13 mouse cellular contexts compared by ENCODE assay signal in the genomic region with DNA sequence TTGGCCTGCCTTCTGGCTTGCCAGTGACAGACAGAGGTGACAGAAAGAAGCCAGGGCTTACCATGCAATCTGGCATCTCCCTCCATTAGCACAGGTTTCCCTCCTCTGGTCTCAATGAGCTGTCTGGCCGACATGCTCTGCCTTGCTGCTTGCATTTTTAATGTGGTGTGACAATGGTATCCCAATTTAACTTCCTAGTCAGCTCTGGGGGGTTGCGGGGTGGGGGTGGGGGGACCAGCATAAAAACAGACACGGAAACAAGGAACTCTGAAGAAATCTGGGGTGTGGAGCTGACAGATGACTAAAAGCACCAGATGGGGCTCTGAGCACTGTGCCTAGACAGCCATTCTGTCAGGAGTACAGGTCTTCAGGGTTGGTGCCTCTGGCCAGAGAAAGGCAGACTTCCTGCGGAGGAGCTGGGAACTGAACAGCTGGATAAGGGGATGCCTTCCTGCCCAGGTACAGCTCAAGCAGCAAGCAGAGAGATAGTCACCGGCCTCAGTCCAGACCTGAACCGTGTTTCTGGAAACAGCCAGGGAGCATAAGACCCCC. TPM values are rescaled to one million over a fixed set of nuclear protein-coding genes. Genes with fewer than 3 reads are reported as not detected.
DNase-seq lines count a peak whose midpoint lies in the region; ATAC-seq lines count a peak whose summit lies in the region.
"Had no signal": no experiment of that assay in that cellular context is flagged by ENCODE, and none has a peak within 500 bp of the region (broad histone marks: within the 10 kb centered on the region; RNA-seq: fewer than 3 reads in every experiment).

No protein-coding gene starts in this region.

- no peak overlapping the region for H3K4me2 ChIP-seq in heart, embryonic 15.5 days
- H3K4me2 ChIP-seq in neural tube, embryonic 12.5 days (replicated peaks), result peak overlapping the region; percentile 14; the same call in 1 of the 2 replicates
- H3K4me2 ChIP-seq in forebrain, embryonic 13.5 days, result no peak overlapping the region
- no peak overlapping the region for H3K4me2 ChIP-seq in neural tube, embryonic 13.5 days
- H3K4me2 ChIP-seq: embryonic facial prominence, embryonic 15.5 days; limb, embryonic 12.5 days had no signal

- DNase-seq in heart, adult 11 months, result no peak
- no peak for DNase-seq in neural tube, embryonic 10.5 days (ENCODE audit: extremely low spot score, low spot score)
- no peak for DNase-seq in kidney, adult 11 months
- no peak for DNase-seq in cerebellum, postnatal 10 days
- DNase-seq: kidney, postnatal 10 days; liver, postnatal 0 days; thymus, adult 18-20 months had no signal

- H3K27ac ChIP-seq in heart, embryonic 15.5 days, result peak overlapping the region; percentile 70
- peak overlapping the region; percentile 33 for H3K27ac ChIP-seq in neural tube, embryonic 12.5 days
- H3K27ac ChIP-seq in forebrain, embryonic 13.5 days, result peak overlapping the region; percentile 73
- H3K27ac ChIP-seq in neural tube, embryonic 13.5 days (replicated peaks), result peak overlapping the region; percentile 65
- H3K27ac ChIP-seq: embryonic facial prominence, embryonic 15.5 days; limb, embryonic 12.5 days had no signal

- no peak for ATAC-seq in heart, embryonic 15.5 days (replicated peaks; ENCODE audit: insufficient number of reproducible peaks, insufficient read depth, low FRiP score, low read depth)
- ATAC-seq in neural tube, embryonic 12.5 days (ENCODE audit: low FRiP score, low read depth), result 0 out of 2 replicates have a peak, but pooled peaks have one; percentile 44
- ATAC-seq in forebrain, embryonic 13.5 days, result peak; percentile 59; the same call in 1 of the 2 replicates
- ATAC-seq in neural tube, embryonic 13.5 days (ENCODE audit: low read depth), result no peak
- ATAC-seq: liver, postnatal 0 days had no signal

- H3K36me3 ChIP-seq in heart, embryonic 15.5 days, result peaks cover 29% of the 10 kb centered on the region
- H3K36me3 ChIP-seq in neural tube, embryonic 12.5 days, result peaks cover 11% of the 10 kb centered on the region
- H3K36me3 ChIP-seq in forebrain, embryonic 13.5 days (ENCODE audit: poor library complexity, severe bottlenecking), result peaks cover 19% of the 10 kb centered on the region; the same call in 1 of the 2 replicates
- peaks cover 19% of the 10 kb centered on the region; the same call in 1 of the 2 replicates for H3K36me3 ChIP-seq in neural tube, embryonic 13.5 days

- no peak overlapping the region for H3K4me3 ChIP-seq in heart, embryonic 15.5 days
- H3K4me3 ChIP-seq in neural tube, embryonic 12.5 days, result no peak overlapping the region
- H3K4me3 ChIP-seq in forebrain, embryonic 13.5 days, result no peak overlapping the region
- H3K4me3 ChIP-seq in neural tube, embryonic 13.5 days, result no peak overlapping the region
- H3K4me3 ChIP-seq: embryonic facial prominence, embryonic 15.5 days; limb, embryonic 12.5 days had no signal

- H3K4me1 ChIP-seq in heart, embryonic 15.5 days (replicated peaks), result peaks cover 47% of the 10 kb centered on the region
- peaks cover 19% of the 10 kb centered on the region for H3K4me1 ChIP-seq in neural tube, embryonic 12.5 days
- peaks cover 15% of the 10 kb centered on the region for H3K4me1 ChIP-seq in forebrain, embryonic 13.5 days
- H3K4me1 ChIP-seq in neural tube, embryonic 13.5 days (replicated peaks), result peaks cover 26% of the 10 kb centered on the region

- H3K9ac ChIP-seq in heart, embryonic 15.5 days, result 0 out of 2 replicates have a peak overlapping the region, but pooled peaks have one; percentile 1
- H3K9ac ChIP-seq in neural tube, embryonic 12.5 days, result no peak overlapping the region
- H3K9ac ChIP-seq in forebrain, embryonic 13.5 days, result peak overlapping the region; percentile 37
- H3K9ac ChIP-seq in neural tube, embryonic 13.5 days, result 0 out of 2 replicates have a peak overlapping the region, but pooled peaks have one; percentile 28
- H3K9ac ChIP-seq: embryonic facial prominence, embryonic 15.5 days; limb, embryonic 12.5 days; liver, postnatal 0 days had no signal

- 64% methylated on average over 6 of the region's 6 CpGs for WGBS in heart, embryonic 15.5 days
- WGBS in neural tube, embryonic 12.5 days, result 31% methylated on average over 6 of the region's 6 CpGs
- WGBS in forebrain, embryonic 13.5 days, result 28% methylated on average over 6 of the region's 6 CpGs
- WGBS in neural tube, embryonic 13.5 days, result 26% methylated on average over 6 of the region's 6 CpGs

- H3K27me3 ChIP-seq in heart, embryonic 15.5 days, result no peaks in the 10 kb centered on the region
- no peaks in the 10 kb centered on the region for H3K27me3 ChIP-seq in neural tube, embryonic 12.5 days (replicated peaks)
- H3K27me3 ChIP-seq in forebrain, embryonic 13.5 days, result no peaks in the 10 kb centered on the region
- no peaks in the 10 kb centered on the region for H3K27me3 ChIP-seq in neural tube, embryonic 13.5 days
- H3K27me3 ChIP-seq: embryonic facial prominence, embryonic 15.5 days; limb, embryonic 12.5 days had no signal

- no peaks in the 10 kb centered on the region for H3K9me3 ChIP-seq in heart, embryonic 15.5 days (replicated peaks)
- no peaks in the 10 kb centered on the region for H3K9me3 ChIP-seq in neural tube, embryonic 12.5 days
- H3K9me3 ChIP-seq in forebrain, embryonic 13.5 days (replicated peaks), result no peaks in the 10 kb centered on the region
- H3K9me3 ChIP-seq in neural tube, embryonic 13.5 days, result no peaks in the 10 kb centered on the region
- H3K9me3 ChIP-seq: embryonic facial prominence, embryonic 15.5 days; limb, embryonic 12.5 days had no signal

RNA-seq across cellular contexts. Expression of a gene that starts 46.8 kb away (rescaled TPM):
- 20.8 and 23.1 TPM in 2 replicates for polyA plus RNA-seq in heart, embryonic 15.5 days (2015; fragmentation: Nextera tagmentation; extraction: Ambion mirVana)
- polyA plus RNA-seq in neural tube, embryonic 12.5 days (2016; fragmentation: Nextera tagmentation; extraction: Ambion mirVana), result 6.3 and 6.6 TPM in 2 replicates
- 7.4 and 7.7 TPM in 2 replicates for polyA plus RNA-seq in forebrain, embryonic 13.5 days (2015; fragmentation: Nextera tagmentation; extraction: Ambion mirVana)
- polyA plus RNA-seq in neural tube, embryonic 13.5 days (2015; fragmentation: Nextera tagmentation; extraction: Ambion mirVana), result 4.6 and 5.3 TPM in 2 replicates

Comparison
In these comparisons a context has a peak if more than half of its experiments do, and no peak if none do; other contexts are left out.
1. ATAC-seq: peak in neural tube, embryonic 12.5 days (single experiment) and forebrain, embryonic 13.5 days (single experiment); none in heart, embryonic 15.5 days (single experiment) and neural tube, embryonic 13.5 days (single experiment).
2. Peak in every context shown above with its lines, with median percentiles within 50 percentile points of each other: H3K27ac ChIP-seq.